Mouse (Mus musculus) liver, adult 2 months (tissue): Measurements from ENCODE around the gene Coro2b. TPM values are rescaled to one million over a fixed set of nuclear protein-coding genes. Genes with fewer than 3 reads are reported as not detected.

Source experiments
- DNase-seq: peaks from one replicate; pipeline ENCODE4 v3.0.0-alpha.2; 2011; ENCODE audit warnings: low read depth, low spot score; ENCODE audit errors: extremely low read depth
- H3K27ac ChIP-seq: fragments of 200-500 bp; replicated peaks from 2 replicates; pipeline ENCODE4 v1.5.1; 2012; ENCODE audit warnings: low read depth, mild to moderate bottlenecking, control low read depth, inconsistent platforms, low read length; ENCODE audit not compliant: insufficient read depth
- H3K27me3 ChIP-seq: fragments of 200-500 bp; 2 replicates; pipeline ENCODE4 v1.6.1; 2012; ENCODE audit warnings: mild to moderate bottlenecking, moderate library complexity, low read length, inconsistent platforms; ENCODE audit not compliant: control insufficient read depth, insufficient read depth
- H3K36me3 ChIP-seq: fragments of 200-500 bp; 2 replicates; pipeline ENCODE4 v1.6.1; 2012; ENCODE audit warnings: low read length, inconsistent platforms; ENCODE audit not compliant: control insufficient read depth, insufficient read depth
- H3K4me1 ChIP-seq: fragments of 200-500 bp; 2 replicates; pipeline ENCODE4 v1.6.1; 2011; ENCODE audit warnings: low read length; ENCODE audit not compliant: control insufficient read depth, insufficient read depth
- H3K4me3 ChIP-seq: fragments of 200-500 bp; 2 replicates; pipeline ENCODE4 v1.5.1; 2011; ENCODE audit warnings: low read depth, mild to moderate bottlenecking, control low read depth, low read length, moderate library complexity; ENCODE audit not compliant: insufficient read depth
- H3K79me2 ChIP-seq: fragments of 200-500 bp; 2 replicates; pipeline ENCODE4 v1.6.1; 2012; ENCODE audit warnings: inconsistent platforms, mild to moderate bottlenecking, low read length, moderate library complexity; ENCODE audit not compliant: control insufficient read depth, insufficient read depth
- H3K9ac ChIP-seq: fragments of 200-500 bp; 2 replicates; pipeline ENCODE4 v1.6.1; 2012; ENCODE audit warnings: low read depth, mild to moderate bottlenecking, control low read depth, inconsistent platforms, low read length
- CTCF ChIP-seq: fragments of 200-500 bp; IDR thresholded peaks from 2 replicates; pipeline ENCODE4 v1.5.1; 2011; ENCODE audit warnings: low read depth, low read length, control low read depth
- POLR2A ChIP-seq: fragments of 200-500 bp; IDR thresholded peaks from 2 replicates; pipeline ENCODE4 v1.6.1; 2011; ENCODE audit warnings: low read length, control low read depth; ENCODE audit not compliant: insufficient read depth; ENCODE audit errors: extremely low read depth
- WGBS: fragments of 180-500 bp; shearing (Covaris S2); methylation state at CpG from one replicate; pipeline ENCODE4 v1.1.7; 2018; 5-methylcytosine and 5-hydroxymethylcytosine counted together
- polyA plus RNA-seq: library from polyadenylated mRNA; depleted of rRNA; stranded (reverse); fragments of >200 nt; gene quantifications from 2 replicates; pipeline ENCODE4 v1.2.3, GENCODE M21; 2012
- total RNA-seq: library from RNA; depleted of rRNA; stranded (reverse); fragments of >200 nt; gene quantifications from 2 replicates; pipeline ENCODE4 v1.2.3, GENCODE M21; 2014

Gene Coro2b
- total and polyA plus RNA-seq, 2 experiments = 1.5 to 2.7 TPM

GRCm38 (mm10) chr9:62518572-62518971 is 18.3 kb downstream of the Coro2b start:
- WGBS = 69% methylated on average over 4 of the region's 4 CpGs
- Histone ChIP-seq H3K36me3 (no peaks in the 10 kb centered on the region), H3K4me1 (peaks cover 3% of the 10 kb centered on the region; the same call in 1 of the 2 replicates), H3K27me3 (no peaks in the 10 kb centered on the region), H3K79me2 (no peaks in the 10 kb centered on the region), H3K27ac (no peak overlapping the region), H3K4me3 (no peak overlapping the region), H3K9ac (no peak overlapping the region)
- no peak for DNase-seq
- no peak for TF ChIP-seq POLR2A
- no peak for TF ChIP-seq CTCF

DNA sequence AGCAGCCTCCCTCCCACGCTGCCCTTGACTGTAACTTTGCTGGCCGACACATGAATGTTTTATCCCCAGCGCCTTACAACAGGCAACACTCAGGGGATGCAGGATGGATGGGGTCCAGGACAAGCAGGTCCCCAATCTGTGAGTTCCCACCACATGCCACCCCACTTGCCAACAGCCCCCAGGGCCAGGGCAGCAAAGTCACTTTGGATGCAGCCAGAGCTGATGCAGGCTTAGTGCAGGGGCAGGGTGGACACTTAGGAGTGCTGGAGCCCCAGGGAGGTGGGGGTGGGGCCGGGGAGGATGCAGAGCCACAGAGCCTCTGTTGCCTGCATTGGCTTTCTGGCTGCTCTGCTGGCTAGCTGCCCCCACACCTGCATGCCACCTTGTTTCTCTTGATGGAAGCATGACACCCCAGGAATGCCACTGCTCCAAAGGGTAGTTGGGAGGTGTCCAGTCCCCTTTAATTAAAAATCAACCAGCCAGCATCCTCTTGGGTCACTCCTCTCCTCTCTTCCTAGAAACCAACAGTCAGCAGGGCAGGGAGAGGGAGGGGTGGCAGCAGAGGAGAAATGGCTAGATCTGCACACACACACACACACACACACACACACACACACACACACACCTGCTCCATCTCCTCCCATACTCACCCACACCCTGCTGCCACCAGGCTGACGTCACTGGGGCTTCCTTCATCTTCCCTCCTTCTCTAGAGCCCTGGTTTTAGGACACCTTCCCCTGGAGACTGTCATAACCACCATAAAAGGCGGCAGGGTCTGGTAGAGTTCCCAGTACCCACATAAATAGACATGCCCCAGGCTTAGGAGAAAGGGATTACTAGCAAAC is 19.5 kb downstream of the Coro2b start:
- no peak overlapping the region for H3K27ac ChIP-seq
- no peak overlapping the region for H3K9ac ChIP-seq
- no peak for DNase-seq
- H3K4me3 ChIP-seq = no peak overlapping the region
- H3K27me3 ChIP-seq = no peaks in the 10 kb centered on the region
- H3K79me2 ChIP-seq = no peaks in the 10 kb centered on the region
- peaks cover 5% of the 10 kb centered on the region; the same call in 1 of the 2 replicates for H3K4me1 ChIP-seq
- no peaks in the 10 kb centered on the region for H3K36me3 ChIP-seq
- WGBS = 82% methylated on average over 6 of the region's 6 CpGs
- TF ChIP-seq CTCF = no peak
- no peak for TF ChIP-seq POLR2A

- 0 out of 2 replicates have a peak, but pooled peaks cover 2% of the 10 kb centered on the region for H3K4me1 ChIP-seq
- no peak overlapping the region for H3K4me3 ChIP-seq
- H3K27me3 ChIP-seq = no peaks in the 10 kb centered on the region
- no peak overlapping the region for H3K27ac ChIP-seq
- 63% methylated on average over 7 of the region's 7 CpGs for WGBS
- no peak for DNase-seq
- TF ChIP-seq CTCF (no peak), POLR2A (no peak)
- H3K36me3 ChIP-seq = no peaks in the 10 kb centered on the region
- no peaks in the 10 kb centered on the region for H3K79me2 ChIP-seq
- H3K9ac ChIP-seq = no peak overlapping the region
These were observed 21.7 kb downstream of the Coro2b start for GRCm38 (mm10) chr9:62515138-62515537.

DNA sequence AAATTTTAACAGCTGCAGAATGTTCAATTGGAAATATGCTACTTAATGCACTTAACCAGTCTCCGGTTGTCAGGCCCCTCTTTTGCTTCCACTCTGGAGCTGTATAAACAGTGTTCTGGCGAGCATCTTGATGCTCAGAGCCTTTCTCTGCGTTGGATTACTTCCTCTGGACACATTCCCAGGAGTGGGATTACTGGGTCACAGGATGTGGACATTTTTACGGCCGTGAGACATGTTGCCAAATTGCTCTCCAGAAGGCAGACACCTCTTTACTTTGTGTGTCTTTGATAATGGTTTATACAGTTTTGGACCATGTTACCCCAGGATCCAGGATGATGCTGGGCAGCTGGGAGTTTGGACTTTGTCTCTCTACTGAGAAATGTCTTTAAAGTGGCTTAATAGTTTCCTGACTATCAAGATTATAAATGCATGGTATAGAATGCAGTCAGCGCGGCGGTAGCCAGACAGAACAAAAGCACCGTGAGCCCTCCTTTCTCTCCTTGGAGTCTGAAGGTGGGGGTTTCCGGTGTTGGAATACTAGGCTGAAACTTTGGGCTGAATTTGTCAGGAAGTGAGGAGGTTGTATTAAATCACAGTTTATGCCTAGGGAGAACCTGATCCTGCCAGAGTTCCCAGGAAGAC is 23.2 kb downstream of the Coro2b start:
- no peak for TF ChIP-seq CTCF
- no peak for TF ChIP-seq POLR2A
- Histone ChIP-seq H3K27ac (0 out of 2 replicates have a peak overlapping the region, but pooled peaks have one; percentile 21), H3K36me3 (no peaks in the 10 kb centered on the region), H3K79me2 (no peaks in the 10 kb centered on the region), H3K4me3 (no peak overlapping the region), H3K4me1 (0 out of 2 replicates have a peak, but pooled peaks cover 2% of the 10 kb centered on the region), H3K27me3 (no peaks in the 10 kb centered on the region), H3K9ac (no peak overlapping the region)
- WGBS = 66% methylated on average over 10 of the region's 10 CpGs
- no peak for DNase-seq

GRCm38 (mm10) chr9:62510530-62510936 is 26.3 kb downstream of the Coro2b start:
- WGBS = 45% methylated on average over 4 of the region's 4 CpGs

More at GRCm38 (mm10) chr9:62510530-62510936, 26.3 kb downstream of the Coro2b start:
- Histone ChIP-seq H3K79me2 (no peaks in the 10 kb centered on the region), H3K4me3 (no peak overlapping the region), H3K27me3 (no peaks in the 10 kb centered on the region), H3K4me1 (0 out of 2 replicates have a peak, but pooled peaks cover 2% of the 10 kb centered on the region), H3K9ac (no peak overlapping the region), H3K27ac (no peak overlapping the region), H3K36me3 (no peaks in the 10 kb centered on the region)
- no peak for TF ChIP-seq CTCF
- DNase-seq = peak; percentile 52
